Mouse (Mus musculus): Measurements from ENCODE around the gene Slc38a2.

DNA sequence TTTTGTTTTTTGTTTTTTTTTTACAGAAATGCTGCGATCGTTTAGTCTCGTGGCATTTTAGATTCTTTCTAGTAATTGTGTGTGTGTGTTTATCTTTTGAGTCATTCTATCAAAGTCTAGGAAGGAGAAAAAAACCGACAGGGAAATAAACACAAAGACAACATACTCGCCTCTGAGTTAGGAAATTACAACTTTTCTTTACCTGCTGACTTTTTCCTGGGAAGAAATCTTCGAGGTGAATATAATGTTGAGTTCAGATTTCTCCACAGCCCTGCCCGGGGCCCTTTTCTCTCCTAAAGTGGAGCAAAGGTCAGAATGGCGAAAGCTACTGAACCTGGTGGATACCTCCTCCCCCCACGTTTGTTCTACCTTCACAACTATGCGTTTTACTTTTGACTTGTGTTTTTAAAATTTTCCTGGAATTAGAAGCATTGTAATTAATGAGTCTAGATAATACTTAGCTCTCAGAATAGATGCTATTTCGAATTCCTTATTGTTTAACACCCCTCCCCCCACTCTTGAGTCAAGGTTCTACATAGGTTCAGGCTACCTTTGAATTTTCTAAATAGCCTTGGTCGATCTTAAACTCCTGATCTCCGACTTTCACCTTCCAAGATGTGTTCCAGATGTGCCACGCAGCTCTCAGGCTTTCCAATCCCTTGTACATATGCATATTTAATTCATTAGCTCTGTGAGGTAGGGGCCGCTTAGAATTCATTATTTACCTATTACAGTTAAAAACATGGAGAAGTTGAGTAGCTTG, 11.0 kb upstream of the Slc38a2 start:
- TF ChIP-seq CTCF (IDR thresholded peaks at IDR 0.05; ENCODE audit: low read depth, low read length) = no peak
- no peak for TF ChIP-seq POLR2A (IDR thresholded peaks at IDR 0.05; ENCODE audit: extremely low read depth, insufficient read depth, low read length)

Measured in liver, adult 2 months (tissue).